Mouse (Mus musculus) hindbrain, embryonic 15.5 days (tissue): ENCODE results near the gene Vti1b. TPM values are rescaled to one million over a fixed set of nuclear protein-coding genes. Genes with fewer than 3 reads are reported as not detected.

Source experiments
- ATAC-seq: fragments of 200-750 bp; cut with Nextera tagmentation; 2 replicates; pipeline ENCODE4 v1.8.0; 2017; ENCODE audit warnings: low read depth, moderate number of reproducible peaks, moderate TSS enrichment; ENCODE audit not compliant: low FRiP score
- H3K27ac ChIP-seq: fragments of 300-500 bp; sonication (generic); replicated peaks from 2 replicates; pipeline ENCODE4 v1.5.1; 2015; ENCODE audit warnings: mild to moderate bottlenecking, inconsistent platforms
- H3K27me3 ChIP-seq: fragments of 300-500 bp; sonication (generic); 2 replicates; pipeline ENCODE4 v1.6.1; 2015; ENCODE audit warnings: control low read depth, inconsistent platforms
- H3K36me3 ChIP-seq: fragments of 300-500 bp; sonication (generic); 2 replicates; pipeline ENCODE4 v1.6.1; 2015; ENCODE audit warnings: control low read depth, inconsistent platforms
- H3K4me1 ChIP-seq: fragments of 300-500 bp; sonication (generic); replicated peaks from 2 replicates; pipeline ENCODE4 v1.6.1; 2015; ENCODE audit warnings: control low read depth, inconsistent platforms
- H3K4me2 ChIP-seq: fragments of 300-500 bp; sonication (generic); 2 replicates; pipeline ENCODE4 v1.6.1; 2015; ENCODE audit warnings: moderate library complexity, mild to moderate bottlenecking, inconsistent platforms
- H3K4me3 ChIP-seq: fragments of 300-500 bp; sonication (generic); 2 replicates; pipeline ENCODE4 v1.5.1; 2015; ENCODE audit warnings: mild to moderate bottlenecking, inconsistent platforms
- H3K9ac ChIP-seq: fragments of 300-500 bp; sonication (generic); 2 replicates; pipeline ENCODE4 v1.6.1; 2015; ENCODE audit warnings: inconsistent platforms
- H3K9me3 ChIP-seq: fragments of 300-500 bp; sonication (generic); 2 replicates; pipeline ENCODE4 v1.6.1; 2016; ENCODE audit warnings: control low read depth, inconsistent platforms
- WGBS: fragments of 180-500 bp; shearing (Covaris S2); methylation state at CpG from one replicate; pipeline ENCODE4 v1.1.7; 2015; 5-methylcytosine and 5-hydroxymethylcytosine counted together
- polyA plus RNA-seq: library from polyadenylated mRNA; unstranded; fragments of >200 nt; fragmentation: Nextera tagmentation; extraction: Ambion mirVana; gene quantifications from 2 replicates; pipeline ENCODE4 v1.2.1, GENCODE M21; 2015

Vti1b gene
- polyA plus RNA-seq, 1 experiment from 2014 or later = 231 TPM

DNA sequence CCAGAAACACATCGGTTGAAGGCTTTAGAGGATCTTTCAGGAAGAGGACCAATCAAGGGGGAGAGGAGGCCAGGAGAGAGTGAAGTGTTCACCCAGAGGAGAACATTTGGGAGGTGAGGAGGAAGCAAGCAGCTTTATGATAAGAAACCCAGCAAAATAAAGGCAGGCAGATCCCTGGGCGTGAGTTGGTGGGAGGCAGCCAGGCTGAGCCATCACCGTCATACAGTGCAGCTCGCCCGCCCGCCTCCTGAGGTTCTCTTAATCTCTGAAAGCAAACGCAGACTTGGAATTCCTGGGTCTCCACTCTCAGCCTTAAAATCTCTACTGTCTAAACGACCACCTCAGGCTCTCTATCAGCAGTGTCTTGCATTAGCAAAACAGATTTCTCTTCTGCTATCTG lies 37.8 kb downstream of the Vti1b start:
- Histone ChIP-seq H3K4me1 (peaks cover 20% of the 10 kb centered on the region), H3K27ac (no peak overlapping the region), H3K27me3 (no peaks in the 10 kb centered on the region; the same call in 1 of the 2 replicates), H3K36me3 (no peaks in the 10 kb centered on the region), H3K4me2 (no peak overlapping the region), H3K9me3 (no peaks in the 10 kb centered on the region), H3K4me3 (no peak overlapping the region), H3K9ac (no peak overlapping the region)
- 55% methylated on average over 8 of the region's 8 CpGs for WGBS
- ATAC-seq = no peak

DNA sequence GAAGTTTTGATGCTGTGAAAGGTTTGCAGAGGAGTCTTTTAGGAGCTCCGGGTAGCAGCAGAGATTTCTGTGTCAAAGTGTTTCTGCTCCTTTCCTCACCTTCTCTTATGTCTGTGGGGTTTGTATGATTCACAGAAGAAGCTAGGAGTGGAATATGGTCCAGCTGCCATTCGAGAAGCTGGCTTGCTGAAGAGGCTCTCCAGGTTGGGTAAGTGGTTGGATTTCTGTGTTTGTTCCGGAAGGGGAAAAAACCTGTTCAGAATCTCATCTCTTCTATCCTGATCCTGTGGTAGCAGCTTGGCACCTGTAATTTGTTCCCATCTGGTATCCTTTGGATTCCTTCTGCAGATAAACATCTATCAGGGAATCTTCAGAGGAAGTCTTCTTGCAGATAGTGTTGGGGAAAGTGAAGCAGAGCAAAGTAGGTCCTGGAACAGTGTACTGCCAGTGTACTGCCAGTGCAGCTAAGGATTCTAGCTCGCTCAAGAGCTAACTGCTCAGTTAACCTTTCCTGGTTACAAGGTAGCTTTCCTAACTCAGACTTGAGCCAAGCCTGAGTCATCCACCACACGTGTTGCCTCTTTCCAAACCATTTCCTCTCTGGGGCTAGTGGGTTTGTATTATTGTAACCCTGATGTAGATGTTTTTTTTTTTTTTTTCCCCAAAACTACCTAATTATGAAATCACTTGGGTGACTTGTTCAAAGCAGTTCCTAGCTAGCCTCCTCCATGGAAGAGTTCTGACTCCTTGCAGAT lies 40.6 kb downstream of the Vti1b start:
- Histone ChIP-seq H3K27me3 (no peaks in the 10 kb centered on the region; the same call in 1 of the 2 replicates), H3K27ac (0 out of 2 replicates have a peak overlapping the region, but pooled peaks have one; percentile 34), H3K4me1 (peaks cover 20% of the 10 kb centered on the region), H3K36me3 (no peaks in the 10 kb centered on the region), H3K9ac (peak overlapping the region; percentile 61), H3K4me3 (peak overlapping the region; percentile 61), H3K4me2 (peak overlapping the region; percentile 97), H3K9me3 (no peaks in the 10 kb centered on the region)
- 29% methylated on average over 5 of the region's 5 CpGs for WGBS
- no peak for ATAC-seq

DNA sequence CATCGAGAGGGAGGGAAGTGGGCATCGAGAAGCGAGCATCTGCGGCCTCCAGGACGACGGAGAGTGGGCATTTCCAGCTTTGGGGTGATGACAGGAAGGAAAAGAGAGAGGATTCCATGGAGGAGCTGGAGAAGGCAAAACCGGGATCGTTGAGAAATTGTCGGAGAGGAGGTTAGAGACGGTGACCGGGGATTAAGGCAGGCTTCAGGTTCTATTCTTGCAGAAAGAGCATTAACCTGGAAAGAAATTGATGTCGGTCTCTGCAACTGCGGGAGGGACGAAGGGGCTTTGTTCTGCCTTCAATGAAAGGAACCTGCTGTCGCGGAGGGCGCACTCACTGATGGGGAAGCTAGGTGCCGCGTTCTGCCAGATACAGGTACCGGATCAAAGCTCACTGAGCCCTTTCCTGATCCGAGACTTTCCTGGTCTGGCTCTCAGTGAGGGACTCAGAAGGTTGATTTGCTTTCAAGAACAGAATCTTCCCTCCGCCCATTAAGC lies 41.2 kb downstream of the Vti1b start:
- no peaks in the 10 kb centered on the region for H3K36me3 ChIP-seq
- 0 out of 2 replicates have a peak overlapping the region, but pooled peaks have one; percentile 34 for H3K27ac ChIP-seq
- H3K4me3 ChIP-seq = peak overlapping the region; percentile 61
- no peaks in the 10 kb centered on the region; the same call in 1 of the 2 replicates for H3K27me3 ChIP-seq
- WGBS = 1% methylated on average over 22 of the region's 22 CpGs
- peaks cover 20% of the 10 kb centered on the region for H3K4me1 ChIP-seq
- H3K9ac ChIP-seq = peak overlapping the region; percentile 61
- peak overlapping the region; percentile 97 for H3K4me2 ChIP-seq
- no peak for ATAC-seq
- no peaks in the 10 kb centered on the region for H3K9me3 ChIP-seq

DNA sequence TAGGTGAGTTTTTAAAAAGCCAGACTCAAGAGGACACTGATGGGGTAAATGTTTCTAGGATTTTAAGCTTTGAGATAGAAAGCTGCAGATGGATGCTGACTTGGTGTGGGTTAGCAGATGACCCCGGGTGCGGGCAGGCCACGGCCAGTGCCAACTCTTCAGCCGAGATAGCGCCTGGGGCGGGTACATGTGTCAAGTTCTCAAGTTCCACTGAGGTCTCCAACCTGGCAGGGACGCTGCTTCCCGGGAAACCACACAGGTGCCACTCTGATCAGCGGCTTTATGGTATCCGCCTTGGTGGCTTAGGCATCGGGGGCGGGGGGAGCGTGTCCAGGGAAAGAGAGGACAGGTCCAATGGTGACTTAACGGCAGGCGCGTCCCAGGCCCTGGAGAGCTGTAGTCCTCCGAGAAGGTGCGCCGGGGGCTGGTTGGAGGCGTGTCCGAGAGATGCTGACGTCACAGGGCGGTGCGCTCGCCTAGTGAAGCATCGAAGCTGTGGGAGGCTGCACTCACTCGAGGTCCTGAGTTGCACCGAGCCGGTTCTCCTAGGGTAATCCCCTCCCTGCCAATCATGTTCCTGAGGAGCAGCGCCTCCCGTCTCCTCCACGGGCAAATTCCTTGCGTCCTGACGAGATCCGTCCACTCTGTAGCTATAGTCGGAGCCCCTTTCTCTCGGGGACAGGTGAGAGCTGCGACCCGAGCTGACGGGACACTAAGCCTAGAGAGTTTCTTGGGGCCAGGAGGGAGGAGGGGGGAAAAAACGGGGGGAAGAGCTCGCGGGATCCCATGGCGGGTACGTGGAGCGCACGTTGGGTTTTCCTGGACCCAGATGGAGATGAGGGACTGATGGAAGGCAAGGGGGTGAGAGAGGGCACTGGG lies 41.9 kb downstream of the Vti1b start, which contains the start of gene Arg2:
Gene Arg2, plus strand, starts transcription at position 479 of the 879 bp plus-strand sequence.
- H3K4me3 ChIP-seq = peak within 1 kb of the TSS; percentile 61
- peak; percentile 97 for ATAC-seq
- no peaks in the 10 kb centered on the region for H3K9me3 ChIP-seq
- H3K36me3 ChIP-seq = no peaks in the 10 kb centered on the region
- peak within 1 kb of the TSS; percentile 61 for H3K9ac ChIP-seq
- H3K27ac ChIP-seq = 0 out of 2 replicates have a peak within 1 kb of the TSS, but pooled peaks have one; percentile 34
- peak within 1 kb of the TSS; percentile 97 for H3K4me2 ChIP-seq
- peaks cover 20% of the 10 kb centered on the region for H3K4me1 ChIP-seq
- under 1% methylated on average over 47 of the region's 47 CpGs for WGBS
- no peaks in the 10 kb centered on the region; the same call in 1 of the 2 replicates for H3K27me3 ChIP-seq

DNA sequence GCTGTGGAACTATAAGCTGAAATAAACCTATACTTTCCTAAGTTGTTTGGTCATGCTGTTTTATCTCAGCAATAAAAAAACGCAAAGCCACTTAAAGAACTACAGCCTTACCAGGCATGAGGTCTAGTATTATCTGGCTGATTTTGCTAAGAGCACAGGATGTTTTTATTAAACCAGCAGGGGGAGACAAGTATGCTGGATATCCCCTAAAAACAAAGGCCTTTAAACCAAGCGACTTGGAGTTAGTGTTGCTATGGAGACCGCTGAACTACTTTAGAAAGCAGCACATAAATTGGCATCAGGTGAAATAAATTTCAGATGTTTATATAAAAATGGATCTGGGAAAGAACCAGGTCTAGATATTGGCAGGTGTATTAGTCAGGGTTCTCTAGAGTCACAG lies 49.6 kb downstream of the Vti1b start:
- no peaks in the 10 kb centered on the region for H3K4me1 ChIP-seq
- H3K9me3 ChIP-seq = no peaks in the 10 kb centered on the region
- ATAC-seq = peak; percentile 69; the same call in 1 of the 2 replicates
- WGBS = 26% methylated on average over 3 of the region's 3 CpGs
- no peaks in the 10 kb centered on the region for H3K27me3 ChIP-seq
- no peaks in the 10 kb centered on the region for H3K36me3 ChIP-seq
- no peak overlapping the region for H3K4me2 ChIP-seq
- no peak overlapping the region for H3K4me3 ChIP-seq
- no peak overlapping the region for H3K9ac ChIP-seq
- H3K27ac ChIP-seq = no peak overlapping the region

DNA sequence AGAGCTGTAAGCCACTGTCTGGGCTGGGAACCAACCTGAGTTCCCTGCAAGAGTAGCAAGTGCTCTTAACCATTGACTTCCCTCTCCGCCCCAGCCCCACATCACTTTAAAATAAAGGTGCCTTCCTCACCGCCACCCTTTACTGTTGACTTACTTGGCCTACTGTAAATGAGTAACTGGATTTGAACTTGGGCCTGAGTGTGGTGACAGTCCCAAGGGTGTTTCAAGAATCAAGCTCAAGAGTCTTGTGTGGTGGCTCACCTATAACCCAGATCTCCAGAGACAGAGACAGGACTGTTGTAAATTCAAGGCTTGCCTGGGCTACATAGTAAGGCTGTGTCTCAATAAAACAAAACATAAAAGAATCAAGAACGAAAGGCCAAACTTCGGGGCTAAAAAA lies 53.5 kb downstream of the Vti1b start:
- no peak overlapping the region for H3K4me2 ChIP-seq
- H3K9ac ChIP-seq = no peak overlapping the region
- H3K4me3 ChIP-seq = no peak overlapping the region
- no peaks in the 10 kb centered on the region for H3K27me3 ChIP-seq
- 97% methylated on average over 4 of the region's 4 CpGs for WGBS
- no peaks in the 10 kb centered on the region for H3K36me3 ChIP-seq
- no peaks in the 10 kb centered on the region for H3K4me1 ChIP-seq
- ATAC-seq = no peak
- no peaks in the 10 kb centered on the region for H3K9me3 ChIP-seq
- no peak overlapping the region for H3K27ac ChIP-seq

Other genes with a start within 250 kb of the Vti1b start
- 68.0 and 70.9 TPM in 2 replicates for gene Tmem229b, start 165.0 kb downstream of the Vti1b start, polyA plus RNA-seq
- gene Plekhh1, start 143.5 kb downstream of the Vti1b start, polyA plus RNA-seq = 2.3 TPM in 2 replicates
- gene Pigh, start 83.0 kb downstream of the Vti1b start, polyA plus RNA-seq = 21.6 and 21.9 TPM in 2 replicates
- 28.6 and 30.0 TPM in 2 replicates for gene Arg2, start 41.9 kb downstream of the Vti1b start, polyA plus RNA-seq
- gene Rdh11, start 19.6 kb upstream of the Vti1b start, polyA plus RNA-seq = 35.2 and 36.3 TPM in 2 replicates
- gene Rdh12, start 36.2 kb upstream of the Vti1b start, polyA plus RNA-seq = 0.75 and 1.1 TPM in 2 replicates
- 10.0 and 10.5 TPM in 2 replicates for gene Zfyve26, start 123.6 kb upstream of the Vti1b start, polyA plus RNA-seq
- gene Rad51b, start 124.6 kb upstream of the Vti1b start, polyA plus RNA-seq = 1.7 and 2.0 TPM in 2 replicates